Mouse (Mus musculus) G1E (cell line): ENCODE results near the gene Pomt2.

Experiments used
- CTCF ChIP-seq: IDR thresholded peaks from 2 replicates; pipeline ENCODE4 v1.5.1; 2012; ENCODE audit warnings: low read depth, low read length, inconsistent platforms, mixed read lengths
- GATA1 ChIP-seq: IDR thresholded peaks from 2 replicates; pipeline ENCODE4 v1.6.1; 2012; ENCODE audit warnings: borderline replicate concordance, low read length, inconsistent platforms, mixed read lengths
- GATA2 ChIP-seq: IDR thresholded peaks from 2 replicates; pipeline ENCODE4 v1.6.1; 2012; ENCODE audit warnings: low read depth, low read length, inconsistent platforms, borderline replicate concordance
- POLR2AphosphoS5 ChIP-seq: IDR thresholded peaks from 2 replicates; pipeline ENCODE4 v1.6.1; 2012; ENCODE audit warnings: low read depth, low read length, inconsistent platforms; ENCODE audit not compliant: insufficient replicate concordance
- TAL1 ChIP-seq: conservative IDR thresholded peaks from 2 replicates; pipeline ENCODE4 v1.6.1; 2012; ENCODE audit warnings: low read depth, low read length, inconsistent platforms, mixed read lengths

- TF ChIP-seq CTCF (no peak), POLR2AphosphoS5 (no peak), GATA1 (no peak), TAL1 (no peak), GATA2 (no peak)
These were observed 77.2 kb downstream of the Pomt2 start for GRCm38 (mm10) chr12:87070520-87070919.
